Mouse (Mus musculus): ENCODE data around the gene Rassf3. TPM values are rescaled to one million over a fixed set of nuclear protein-coding genes. Genes with fewer than 3 reads are reported as not detected.

Rassf3 gene
- polyA plus RNA-seq, 1 experiment, result 41.2 TPM

DNA sequence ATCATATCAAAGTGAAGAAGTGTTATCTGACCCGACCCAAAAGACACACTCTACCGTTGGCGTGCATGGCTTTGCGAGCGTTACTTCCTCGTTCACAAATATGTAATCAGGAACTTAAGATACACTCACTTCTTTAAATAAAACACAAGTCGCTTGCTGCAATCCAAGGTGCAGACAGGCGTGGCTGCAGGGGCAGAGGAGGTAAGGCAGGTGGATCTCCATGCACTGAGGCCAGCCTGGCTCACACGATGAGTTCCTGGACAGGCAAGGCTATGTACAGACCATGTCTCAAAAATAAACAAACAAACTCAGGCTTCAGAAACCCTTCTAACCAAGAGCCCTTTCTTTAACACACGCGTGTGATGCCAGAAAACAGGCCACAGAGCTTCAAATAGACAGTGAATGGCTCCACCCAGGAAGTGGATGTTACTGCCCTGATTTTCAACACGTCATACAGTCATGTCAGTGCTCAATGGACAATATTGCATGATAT, 2.4 kb downstream of the Rassf3 start:
- TF ChIP-seq CTCF (IDR thresholded peaks at IDR 0.05; ENCODE audit: control insufficient read depth, insufficient read depth, low read length) (no peak), POLR2A (IDR thresholded peaks at IDR 0.05; ENCODE audit: borderline replicate concordance, control insufficient read depth, low read depth, low read length) (no peak)
- Histone ChIP-seq H3K4me3 (replicated peaks; ENCODE audit: control insufficient read depth, low read depth, low read length) (peak overlapping the region; percentile 65), H3K4me1 (ENCODE audit: control insufficient read depth, insufficient read depth, low read length) (peaks cover 4% of the 10 kb centered on the region), H3K27ac (ENCODE audit: control insufficient read depth, insufficient read depth, low read depth, low read length, poor library complexity) (peak overlapping the region; percentile 36)
- WGBS, result 2% methylated on average over 12 of the region's 12 CpGs

DNA sequence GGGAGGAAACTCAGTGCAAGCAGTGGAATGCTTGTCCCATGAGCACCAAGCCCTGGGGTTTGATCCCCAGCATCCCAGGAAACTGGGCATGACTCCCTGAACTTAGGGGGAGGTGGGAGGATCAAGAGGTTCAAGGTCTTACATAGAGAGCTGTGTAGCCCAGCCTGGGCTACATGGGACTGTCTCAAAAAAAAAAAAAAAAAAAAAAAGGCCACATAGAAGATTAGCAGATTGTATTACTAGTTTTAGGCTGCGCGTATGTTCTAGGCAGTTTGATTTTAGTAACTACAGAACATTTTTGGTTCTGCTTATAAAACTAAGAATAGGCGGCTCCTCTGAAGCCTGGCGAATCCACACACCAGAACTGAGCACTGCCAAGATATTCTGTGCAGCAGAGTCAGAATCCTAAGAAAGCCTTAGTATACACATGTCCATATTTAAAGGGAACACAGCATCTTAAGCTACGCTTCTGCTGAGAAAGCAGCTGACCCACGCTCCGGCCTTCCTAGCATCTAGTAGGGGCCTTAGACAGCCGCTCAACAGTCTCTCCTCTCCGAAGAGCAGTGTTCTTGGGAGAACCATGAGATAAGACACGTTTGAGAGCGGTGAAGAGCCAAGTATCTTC, 3.4 kb downstream of the Rassf3 start:
- Histone ChIP-seq H3K27ac (ENCODE audit: control insufficient read depth, insufficient read depth, low read depth, low read length, poor library complexity) (no peak overlapping the region), H3K4me1 (ENCODE audit: control insufficient read depth, insufficient read depth, low read length) (peaks cover 5% of the 10 kb centered on the region), H3K4me3 (replicated peaks; ENCODE audit: control insufficient read depth, low read depth, low read length) (no peak overlapping the region)
- 63% methylated on average over 11 of the region's 11 CpGs for WGBS
- TF ChIP-seq CTCF (IDR thresholded peaks at IDR 0.05; ENCODE audit: control insufficient read depth, insufficient read depth, low read length) (no peak), POLR2A (IDR thresholded peaks at IDR 0.05; ENCODE audit: borderline replicate concordance, control insufficient read depth, low read depth, low read length) (no peak)

DNA sequence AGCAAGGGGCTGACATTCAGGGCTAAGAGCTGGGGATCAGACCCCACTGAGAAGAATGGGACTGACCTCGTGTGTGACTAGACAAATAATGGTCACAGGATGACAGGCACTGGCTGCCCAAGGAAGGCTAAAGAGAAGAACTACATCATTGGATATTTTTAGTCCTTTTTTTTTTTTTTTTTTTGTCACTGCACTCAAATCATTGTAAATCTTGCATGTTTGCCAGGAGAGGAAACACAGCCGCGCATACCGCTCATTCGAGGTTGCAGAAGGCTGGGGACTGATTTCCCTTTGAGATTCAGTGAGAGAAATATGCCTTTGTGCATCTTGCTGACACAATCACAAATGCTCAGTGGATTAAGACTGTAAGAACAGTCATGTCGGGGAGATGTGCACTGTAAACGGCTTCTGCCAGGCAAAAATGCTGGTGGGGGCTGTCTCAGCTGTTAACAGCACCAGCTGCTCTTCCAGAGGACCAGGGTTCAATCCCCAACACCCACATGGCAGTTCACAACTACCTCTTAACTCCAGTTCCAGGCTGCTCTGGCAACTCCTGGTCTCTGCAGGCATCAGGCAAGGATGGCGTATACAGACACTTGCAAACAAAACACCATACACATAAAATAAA, 4.5 kb downstream of the Rassf3 start:
- Histone ChIP-seq H3K4me1 (ENCODE audit: control insufficient read depth, insufficient read depth, low read length) (peaks cover 7% of the 10 kb centered on the region), H3K4me3 (replicated peaks; ENCODE audit: control insufficient read depth, low read depth, low read length) (no peak overlapping the region), H3K27ac (ENCODE audit: control insufficient read depth, insufficient read depth, low read depth, low read length, poor library complexity) (no peak overlapping the region)
- no peak for TF ChIP-seq CTCF (IDR thresholded peaks at IDR 0.05; ENCODE audit: control insufficient read depth, insufficient read depth, low read length)
- no peak for TF ChIP-seq POLR2A (IDR thresholded peaks at IDR 0.05; ENCODE audit: borderline replicate concordance, control insufficient read depth, low read depth, low read length)
- 20% methylated on average over 8 of the region's 8 CpGs for whole genome bisulfite sequencing

DNA sequence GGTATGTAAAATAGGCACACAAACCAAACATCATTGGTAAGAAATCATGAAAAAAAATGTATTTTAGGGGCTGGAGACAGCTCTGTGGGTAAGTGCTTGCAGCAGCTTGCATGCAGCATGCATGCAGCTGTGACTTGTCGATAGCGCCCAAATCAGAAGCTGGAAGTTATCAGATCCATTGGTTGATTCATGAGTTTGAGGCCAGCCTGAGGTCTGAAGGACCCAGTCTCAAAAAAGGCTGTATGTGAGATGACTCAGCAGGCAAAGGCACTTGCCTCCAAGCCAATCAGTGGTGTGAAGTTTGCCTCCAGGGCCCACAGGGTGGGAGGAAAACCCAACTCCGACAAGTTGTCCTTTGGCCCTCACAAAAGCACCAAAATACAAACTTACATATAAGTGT, 6.5 kb downstream of the Rassf3 start:
- WGBS, result 51% methylated on average over 3 of the region's 3 CpGs
- Histone ChIP-seq H3K27ac (ENCODE audit: control insufficient read depth, insufficient read depth, low read depth, low read length, poor library complexity) (no peak overlapping the region), H3K4me1 (ENCODE audit: control insufficient read depth, insufficient read depth, low read length) (peaks cover 7% of the 10 kb centered on the region), H3K4me3 (replicated peaks; ENCODE audit: control insufficient read depth, low read depth, low read length) (no peak overlapping the region)
- TF ChIP-seq POLR2A (IDR thresholded peaks at IDR 0.05; ENCODE audit: borderline replicate concordance, control insufficient read depth, low read depth, low read length) (no peak), CTCF (IDR thresholded peaks at IDR 0.05; ENCODE audit: control insufficient read depth, insufficient read depth, low read length) (no peak)

DNA sequence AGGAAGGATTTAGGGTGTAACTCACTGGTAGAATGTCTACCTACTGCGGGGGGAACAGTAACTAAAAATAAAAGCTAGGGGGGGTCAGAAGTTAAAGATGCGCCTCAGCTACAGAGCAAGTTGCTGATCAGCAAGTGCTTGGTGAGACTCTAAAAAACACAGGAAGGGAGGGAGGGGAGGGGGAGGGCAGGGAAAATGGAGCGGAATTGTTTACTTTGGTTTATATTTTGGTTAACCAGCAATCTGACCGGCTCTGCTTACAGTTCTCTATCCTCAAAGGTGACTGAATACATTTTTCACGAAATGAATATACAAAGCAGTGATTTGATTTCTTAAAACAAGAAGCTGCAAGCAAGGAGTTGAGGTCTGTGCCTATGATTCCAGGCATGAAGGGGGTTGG, 7.2 kb downstream of the Rassf3 start:
- 51% methylated on average over 5 of the region's 5 CpGs for WGBS
- TF ChIP-seq POLR2A (IDR thresholded peaks at IDR 0.05; ENCODE audit: borderline replicate concordance, control insufficient read depth, low read depth, low read length) (no peak), CTCF (IDR thresholded peaks at IDR 0.05; ENCODE audit: control insufficient read depth, insufficient read depth, low read length) (no peak)
- no peak overlapping the region for H3K27ac ChIP-seq (ENCODE audit: control insufficient read depth, insufficient read depth, low read depth, low read length, poor library complexity)
- H3K4me3 ChIP-seq (replicated peaks; ENCODE audit: control insufficient read depth, low read depth, low read length), result no peak overlapping the region
- H3K4me1 ChIP-seq (ENCODE audit: control insufficient read depth, insufficient read depth, low read length), result peaks cover 7% of the 10 kb centered on the region

DNA sequence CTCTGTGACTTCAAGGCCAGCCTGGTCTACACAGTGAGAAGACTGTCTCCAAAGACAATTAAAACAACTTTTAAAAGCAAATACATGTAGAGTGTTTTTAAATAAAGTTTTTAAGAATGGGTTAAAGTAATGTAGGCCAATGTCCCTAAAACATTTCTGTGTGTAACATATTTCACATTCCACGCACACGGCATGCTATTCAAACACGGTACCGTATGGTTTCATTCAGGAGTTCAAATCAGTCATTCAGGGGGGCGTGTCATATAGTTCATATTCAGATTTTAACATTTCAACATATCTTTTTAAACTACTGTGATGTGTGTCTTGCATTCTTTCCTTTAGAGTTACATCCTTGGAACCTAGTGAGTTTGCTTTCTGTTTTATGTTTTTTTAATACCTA, 7.9 kb downstream of the Rassf3 start:
- H3K27ac ChIP-seq (ENCODE audit: control insufficient read depth, insufficient read depth, low read depth, low read length, poor library complexity), result no peak overlapping the region
- TF ChIP-seq POLR2A (IDR thresholded peaks at IDR 0.05; ENCODE audit: borderline replicate concordance, control insufficient read depth, low read depth, low read length), result no peak
- no peak for TF ChIP-seq CTCF (IDR thresholded peaks at IDR 0.05; ENCODE audit: control insufficient read depth, insufficient read depth, low read length)
- H3K4me3 ChIP-seq (replicated peaks; ENCODE audit: control insufficient read depth, low read depth, low read length), result no peak overlapping the region
- H3K4me1 ChIP-seq (ENCODE audit: control insufficient read depth, insufficient read depth, low read length), result peaks cover 6% of the 10 kb centered on the region
- WGBS, result 91% methylated on average over 5 of the region's 5 CpGs

DNA sequence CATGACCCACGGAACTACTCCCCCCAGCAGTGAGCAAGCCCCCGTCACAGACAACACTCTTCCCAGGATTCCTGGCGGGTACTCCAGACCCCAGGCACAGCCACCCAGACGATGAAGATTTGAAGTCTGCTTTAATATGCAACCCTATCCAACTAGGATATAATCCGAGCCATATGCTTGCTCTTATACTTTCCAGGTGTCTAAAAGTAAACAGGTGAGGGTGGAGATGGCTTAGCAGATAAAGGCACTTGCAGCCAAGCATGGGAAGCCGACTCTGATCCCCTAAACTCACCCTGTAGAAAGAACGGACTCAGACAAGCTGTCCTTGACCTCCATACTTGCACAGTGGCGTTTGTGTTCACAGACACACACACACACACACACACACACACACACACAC, 8.4 kb downstream of the Rassf3 start:
- Histone ChIP-seq H3K27ac (ENCODE audit: control insufficient read depth, insufficient read depth, low read depth, low read length, poor library complexity) (no peak overlapping the region), H3K4me1 (ENCODE audit: control insufficient read depth, insufficient read depth, low read length) (peaks cover 6% of the 10 kb centered on the region), H3K4me3 (replicated peaks; ENCODE audit: control insufficient read depth, low read depth, low read length) (no peak overlapping the region)
- TF ChIP-seq CTCF (IDR thresholded peaks at IDR 0.05; ENCODE audit: control insufficient read depth, insufficient read depth, low read length), result no peak
- TF ChIP-seq POLR2A (IDR thresholded peaks at IDR 0.05; ENCODE audit: borderline replicate concordance, control insufficient read depth, low read depth, low read length), result no peak
- 71% methylated on average over 8 of the region's 8 CpGs for WGBS

DNA sequence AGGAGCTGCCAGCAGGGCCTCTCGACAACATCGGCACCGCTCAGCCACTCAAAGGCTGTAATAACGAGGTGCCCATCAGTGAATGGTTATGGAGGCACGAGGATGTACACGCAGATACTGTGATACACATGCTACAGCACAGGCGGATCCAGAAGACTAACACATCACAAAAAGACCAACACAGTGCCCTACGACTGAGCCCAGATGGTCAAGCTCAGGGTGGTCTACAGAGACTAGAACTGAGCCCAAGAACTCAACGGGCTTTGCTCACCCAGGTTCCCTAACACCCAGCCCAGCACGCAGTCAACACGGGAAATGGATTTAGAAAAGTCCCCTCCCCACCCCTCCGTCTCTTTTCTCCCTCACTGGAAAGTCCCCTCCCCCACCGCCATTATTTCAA, 9.1 kb downstream of the Rassf3 start:
- no peak for TF ChIP-seq POLR2A (IDR thresholded peaks at IDR 0.05; ENCODE audit: borderline replicate concordance, control insufficient read depth, low read depth, low read length)
- WGBS, result 80% methylated on average over 13 of the region's 13 CpGs
- Histone ChIP-seq H3K4me1 (ENCODE audit: control insufficient read depth, insufficient read depth, low read length) (peaks cover 8% of the 10 kb centered on the region), H3K4me3 (replicated peaks; ENCODE audit: control insufficient read depth, low read depth, low read length) (no peak overlapping the region), H3K27ac (ENCODE audit: control insufficient read depth, insufficient read depth, low read depth, low read length, poor library complexity) (no peak overlapping the region)
